Mouse (Mus musculus) hindbrain, postnatal 0 days (tissue): Measurements from ENCODE around the gene Zfp821. TPM values are rescaled to one million over a fixed set of nuclear protein-coding genes. Genes with fewer than 3 reads are reported as not detected.

Experiments used
- ATAC-seq: fragments of 200-750 bp; cut with Nextera tagmentation; 2 replicates; pipeline ENCODE4 v1.8.0; 2017; ENCODE audit warnings: mild to moderate bottlenecking, moderate TSS enrichment, moderate library complexity
- DNase-seq: peaks from one replicate; pipeline ENCODE4 v3.0.0-alpha.2; 2015; ENCODE audit warnings: low spot score
- H3K27ac ChIP-seq: fragments of 300-500 bp; sonication (generic); 2 replicates; pipeline ENCODE4 v1.5.1; 2014; ENCODE audit warnings: mild to moderate bottlenecking
- H3K27me3 ChIP-seq: fragments of 300-500 bp; sonication (generic); 2 replicates; pipeline ENCODE4 v1.6.1; 2014; ENCODE audit warnings: low read length, mixed read lengths; ENCODE audit not compliant: insufficient read depth
- H3K36me3 ChIP-seq: fragments of 300-500 bp; sonication (generic); 2 replicates; pipeline ENCODE4 v1.6.1; 2014; ENCODE audit warnings: low read length, mixed read lengths; ENCODE audit not compliant: insufficient read depth
- H3K4me1 ChIP-seq: fragments of 300-500 bp; sonication (generic); 2 replicates; pipeline ENCODE4 v1.6.1; 2014; ENCODE audit warnings: antibody characterized with exemption, low read length, mixed read lengths; ENCODE audit not compliant: insufficient read depth
- H3K4me2 ChIP-seq: fragments of 300-500 bp; sonication (generic); 2 replicates; pipeline ENCODE4 v1.6.1; 2014; ENCODE audit warnings: low read depth, mild to moderate bottlenecking, low read length, moderate library complexity, mixed read lengths
- H3K4me3 ChIP-seq: fragments of 300-500 bp; sonication (generic); 2 replicates; pipeline ENCODE4 v1.5.1; 2014; ENCODE audit warnings: low read length
- H3K9ac ChIP-seq: fragments of 300-500 bp; sonication (generic); replicated peaks from 2 replicates; pipeline ENCODE4 v1.6.1; 2014; ENCODE audit warnings: mild to moderate bottlenecking, low read length, moderate library complexity, mixed read lengths
- H3K9me3 ChIP-seq: fragments of 300-500 bp; sonication (generic); 2 replicates; pipeline ENCODE4 v1.6.1; 2016; ENCODE audit warnings: low read length, mixed read lengths
- CTCF ChIP-seq: IDR thresholded peaks from 2 replicates; pipeline ENCODE4 v1.5.1; 2016; ENCODE audit warnings: antibody characterized with exemption, control low read depth, low read depth
- WGBS: fragments of 180-500 bp; shearing (Covaris S2); extraction: QIAGEN DNeasy Blood & Tissue Kit; methylation state at CpG from one replicate; pipeline ENCODE4 v1.1.7; 2014; 5-methylcytosine and 5-hydroxymethylcytosine counted together
- polyA plus RNA-seq: library from polyadenylated mRNA; unstranded; fragments of >200 nt; fragmentation: Nextera tagmentation; extraction: Ambion mirVana; gene quantifications from 2 replicates; pipeline ENCODE4 v1.2.1, GENCODE M21; 2015
- total RNA-seq: library from RNA; depleted of rRNA; stranded (reverse); fragments of >200 nt; gene quantifications from 2 replicates; pipeline ENCODE4 v1.2.3, GENCODE M21; 2014

Zfp821 gene
- total and polyA plus RNA-seq, 2 experiments from 2014 or later = 50.3 to 56.2 TPM

DNA sequence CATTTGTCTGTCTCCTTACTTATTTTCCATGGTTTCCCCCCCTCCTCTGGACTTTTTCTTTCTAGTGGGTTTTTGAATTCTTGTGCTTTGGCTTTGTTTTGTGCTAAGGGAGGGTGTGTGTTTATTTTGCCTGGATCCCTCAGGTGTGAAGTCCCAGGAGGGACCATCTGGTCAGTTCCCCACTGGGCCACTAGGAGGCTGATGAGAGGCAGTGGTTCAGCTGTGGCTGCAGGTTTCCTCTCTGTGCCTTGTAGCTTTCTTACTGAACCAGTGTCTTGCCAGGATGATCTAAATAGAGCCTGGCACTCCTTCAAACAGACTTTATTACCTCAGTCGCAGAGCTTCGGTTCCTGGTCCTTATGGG lies 1.5 kb downstream of the Zfp821 start:
- Histone ChIP-seq H3K9ac (peak overlapping the region; percentile 100), H3K4me3 (peak overlapping the region; percentile 96), H3K27me3 (no peaks in the 10 kb centered on the region), H3K27ac (no peak overlapping the region), H3K9me3 (no peaks in the 10 kb centered on the region), H3K4me1 (peaks cover 14% of the 10 kb centered on the region; the same call in 1 of the 2 replicates), H3K36me3 (peaks cover 27% of the 10 kb centered on the region), H3K4me2 (peak overlapping the region; percentile 89)
- WGBS = 15% methylated on average over 2 of the region's 2 CpGs
- DNase-seq (peak; percentile 79), ATAC-seq (0 out of 2 replicates have a peak, but pooled peaks have one; percentile 39)
- peak; percentile 91 for TF ChIP-seq CTCF

DNA sequence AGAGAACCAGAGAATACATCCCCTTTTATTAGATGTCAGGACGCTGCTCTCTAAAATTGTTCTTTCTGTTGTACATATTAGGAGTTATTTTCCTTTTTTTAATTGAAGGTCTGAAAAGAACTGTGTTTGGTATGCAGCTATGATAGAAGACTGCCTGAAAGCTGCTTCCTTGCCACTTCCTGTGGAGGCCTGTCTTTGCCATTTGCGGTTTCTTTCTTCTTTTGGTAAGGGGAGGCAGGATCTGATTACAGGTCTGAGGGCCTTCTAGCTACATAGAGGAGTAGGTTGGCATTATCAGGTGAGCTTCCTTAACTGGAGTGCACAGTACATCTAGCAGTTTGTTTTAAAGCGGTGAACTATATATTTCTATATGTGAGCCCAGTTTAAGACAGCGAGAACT lies 2.6 kb downstream of the Zfp821 start:
- no peak for DNase-seq
- no peaks in the 10 kb centered on the region for H3K9me3 ChIP-seq
- no peak for TF ChIP-seq CTCF
- 0 out of 2 replicates have a peak overlapping the region, but pooled peaks have one; percentile 89 for H3K4me2 ChIP-seq
- no peak overlapping the region; the same call in 1 of the 2 replicates for H3K9ac ChIP-seq
- H3K4me1 ChIP-seq = peaks cover 14% of the 10 kb centered on the region; the same call in 1 of the 2 replicates
- no peak for ATAC-seq
- no peaks in the 10 kb centered on the region for H3K27me3 ChIP-seq
- H3K27ac ChIP-seq = no peak overlapping the region
- peaks cover 38% of the 10 kb centered on the region for H3K36me3 ChIP-seq
- H3K4me3 ChIP-seq = no peak overlapping the region
- 96% methylated on average over 4 of the region's 4 CpGs for WGBS

GRCm38 (mm10) chr8:109712521-109712920 lies 7.2 kb downstream of the Zfp821 start:
- H3K9ac ChIP-seq = no peak overlapping the region
- 81% methylated on average over 1 of the region's 1 CpGs for WGBS
- ATAC-seq (no peak), DNase-seq (no peak)
- no peaks in the 10 kb centered on the region for H3K9me3 ChIP-seq
- no peak overlapping the region for H3K27ac ChIP-seq
- no peak for TF ChIP-seq CTCF
- peaks cover 67% of the 10 kb centered on the region for H3K36me3 ChIP-seq
- H3K27me3 ChIP-seq = no peaks in the 10 kb centered on the region
- H3K4me3 ChIP-seq = no peak overlapping the region
- no peak overlapping the region for H3K4me2 ChIP-seq
- 0 out of 2 replicates have a peak, but pooled peaks cover 3% of the 10 kb centered on the region for H3K4me1 ChIP-seq

DNA sequence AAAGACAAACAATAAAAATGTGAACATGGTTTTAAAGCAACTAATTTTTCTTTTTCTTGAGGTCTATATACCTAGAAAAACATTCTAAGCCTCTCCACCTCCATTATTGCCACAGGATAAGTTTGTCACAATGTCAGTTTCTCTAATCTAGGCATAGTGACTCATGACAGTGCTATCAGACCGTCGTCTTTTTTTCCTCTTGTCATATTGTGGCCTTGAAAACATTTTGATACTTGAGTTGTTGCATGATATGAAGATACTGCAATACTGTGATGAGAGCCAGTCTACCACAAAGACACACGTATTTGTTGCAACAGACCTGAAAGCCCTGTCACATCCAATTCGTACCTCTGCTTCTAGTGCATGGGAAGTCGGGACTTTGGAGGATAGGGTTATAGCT lies 9.6 kb downstream of the Zfp821 start:
- 95% methylated on average over 5 of the region's 5 CpGs for WGBS
- no peak overlapping the region for H3K4me3 ChIP-seq
- no peaks in the 10 kb centered on the region for H3K4me1 ChIP-seq
- TF ChIP-seq CTCF = no peak
- H3K36me3 ChIP-seq = peaks cover 70% of the 10 kb centered on the region
- no peaks in the 10 kb centered on the region for H3K9me3 ChIP-seq
- H3K27me3 ChIP-seq = no peaks in the 10 kb centered on the region
- no peak overlapping the region for H3K4me2 ChIP-seq
- H3K27ac ChIP-seq = no peak overlapping the region
- DNase-seq (no peak), ATAC-seq (no peak)
- no peak overlapping the region for H3K9ac ChIP-seq

DNA sequence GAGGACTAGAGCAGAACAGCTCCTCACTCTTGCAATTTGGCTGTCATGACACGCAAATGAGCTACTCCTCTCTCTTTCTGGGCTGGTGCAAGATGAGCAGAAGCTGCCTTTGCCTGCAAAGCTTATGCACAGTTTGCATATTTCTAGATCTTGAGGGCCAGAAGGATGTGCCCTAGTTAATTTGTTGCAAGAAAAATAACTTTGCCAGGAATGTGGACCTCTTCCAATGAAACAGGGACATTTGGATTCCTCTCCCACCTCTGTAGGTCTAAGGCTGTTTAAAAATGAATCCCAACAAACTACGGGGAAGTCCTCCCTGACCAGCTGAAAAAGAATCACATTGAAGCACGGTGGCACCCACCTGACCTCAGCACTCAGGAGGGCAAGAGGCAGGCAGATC lies 19.8 kb downstream of the Zfp821 start:
- no peaks in the 10 kb centered on the region for H3K9me3 ChIP-seq
- TF ChIP-seq CTCF = no peak
- WGBS = 92% methylated on average over 3 of the region's 3 CpGs

DNA sequence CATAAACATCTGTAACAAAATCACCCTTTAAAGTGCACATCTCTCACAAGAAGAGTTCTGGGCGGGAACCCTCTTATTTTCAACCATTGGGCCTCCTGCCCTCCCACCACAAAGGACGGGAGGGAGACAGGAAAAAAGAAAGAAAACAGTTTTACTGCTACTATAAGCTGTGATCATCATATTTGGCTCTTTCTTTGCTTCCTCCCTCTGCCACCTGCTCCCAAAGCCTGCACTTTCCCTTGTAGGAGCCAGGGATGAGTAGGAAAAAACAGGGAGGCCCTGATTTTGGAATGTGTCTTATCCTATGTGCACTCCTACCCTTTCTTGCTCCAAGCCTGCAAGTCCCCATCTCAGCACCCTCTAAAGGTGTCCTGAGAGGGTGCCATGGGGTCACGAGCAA lies 25.7 kb downstream of the Zfp821 start:
- Histone ChIP-seq H3K4me3 (no peak overlapping the region), H3K27ac (no peak overlapping the region), H3K4me1 (no peaks in the 10 kb centered on the region), H3K9me3 (no peaks in the 10 kb centered on the region), H3K36me3 (peaks cover 31% of the 10 kb centered on the region), H3K4me2 (no peak overlapping the region), H3K9ac (no peak overlapping the region), H3K27me3 (no peaks in the 10 kb centered on the region)
- no peak for ATAC-seq
- TF ChIP-seq CTCF = no peak
- 85% methylated on average over 3 of the region's 3 CpGs for WGBS
- no peak for DNase-seq

More for the DNA sequence above, 19.8 kb downstream of the Zfp821 start:
- peaks cover 55% of the 10 kb centered on the region for H3K36me3 ChIP-seq
- no peaks in the 10 kb centered on the region for H3K4me1 ChIP-seq
- no peak overlapping the region for H3K27ac ChIP-seq
- H3K9ac ChIP-seq = no peak overlapping the region
- no peak overlapping the region for H3K4me3 ChIP-seq
- no peak overlapping the region for H3K4me2 ChIP-seq
- H3K27me3 ChIP-seq = no peaks in the 10 kb centered on the region
- DNase-seq (no peak), ATAC-seq (no peak)

- no peak for TF ChIP-seq CTCF
- Histone ChIP-seq H3K4me1 (0 out of 2 replicates have a peak, but pooled peaks cover 4% of the 10 kb centered on the region), H3K27ac (no peak overlapping the region), H3K36me3 (peaks cover 31% of the 10 kb centered on the region), H3K27me3 (no peaks in the 10 kb centered on the region), H3K9ac (no peak overlapping the region), H3K9me3 (no peaks in the 10 kb centered on the region), H3K4me2 (no peak overlapping the region), H3K4me3 (no peak overlapping the region)
- WGBS = 84% methylated on average over 3 of the region's 3 CpGs
- ATAC-seq (no peak), DNase-seq (no peak)
These were observed 28.7 kb downstream of the Zfp821 start for GRCm38 (mm10) chr8:109734018-109734417.
